Mouse (Mus musculus) limb, embryonic 14.5 days (tissue): ENCODE data around the gene Ifngr1. TPM values are rescaled to one million over a fixed set of nuclear protein-coding genes. Genes with fewer than 3 reads are reported as not detected.

Experiments
- ATAC-seq: fragments of 200-750 bp; cut with Nextera tagmentation; 2 replicates; pipeline ENCODE4 v1.8.0; 2017; ENCODE audit warnings: low read depth, moderate number of reproducible peaks, moderate TSS enrichment; ENCODE audit not compliant: low FRiP score
- DNase-seq: peaks from one replicate; pipeline ENCODE4 v3.0.0-alpha.2; 2015; ENCODE audit warnings: low spot score
- H3K27ac ChIP-seq: fragments of 300-500 bp; sonication (generic); replicated peaks from 2 replicates; pipeline ENCODE4 v1.5.1; 2014; ENCODE audit warnings: low read depth, mild to moderate bottlenecking, low read length, moderate library complexity, mixed read lengths
- H3K27me3 ChIP-seq: fragments of 300-500 bp; sonication (generic); 2 replicates; pipeline ENCODE4 v1.6.1; 2014; ENCODE audit warnings: low read length, mixed read lengths; ENCODE audit not compliant: control insufficient read depth, insufficient read depth
- H3K36me3 ChIP-seq: fragments of 300-500 bp; sonication (generic); 2 replicates; pipeline ENCODE4 v1.6.1; 2014; ENCODE audit warnings: mild to moderate bottlenecking, low read length, moderate library complexity, mixed read lengths; ENCODE audit not compliant: control insufficient read depth, insufficient read depth
- H3K4me1 ChIP-seq: fragments of 300-500 bp; sonication (generic); 2 replicates; pipeline ENCODE4 v1.6.1; 2014; ENCODE audit warnings: antibody characterized with exemption, low read length, mixed read lengths; ENCODE audit not compliant: control insufficient read depth, insufficient read depth
- H3K4me2 ChIP-seq: fragments of 300-500 bp; sonication (generic); replicated peaks from 2 replicates; pipeline ENCODE4 v1.6.1; 2014; ENCODE audit warnings: low read depth, mild to moderate bottlenecking, low read length, moderate library complexity; ENCODE audit not compliant: severe bottlenecking
- H3K4me3 ChIP-seq: fragments of 300-500 bp; sonication (generic); replicated peaks from 2 replicates; pipeline ENCODE4 v1.5.1; 2014; ENCODE audit warnings: low read length
- H3K9ac ChIP-seq: fragments of 300-500 bp; sonication (generic); 2 replicates; pipeline ENCODE4 v1.6.1; 2014; ENCODE audit warnings: mild to moderate bottlenecking, low read depth, low read length, moderate library complexity; ENCODE audit not compliant: severe bottlenecking
- H3K9me3 ChIP-seq: fragments of 300-500 bp; sonication (generic); 2 replicates; pipeline ENCODE4 v1.6.1; 2016; ENCODE audit warnings: low read length; ENCODE audit not compliant: control insufficient read depth
- POLR2A ChIP-seq: fragments of 200-500 bp; IDR thresholded peaks from 2 replicates; pipeline ENCODE4 v1.8.0; 2012; ENCODE audit warnings: inconsistent platforms, mild to moderate bottlenecking, moderate library complexity, borderline replicate concordance; ENCODE audit not compliant: insufficient read depth, insufficient read length; ENCODE audit errors: extremely low read depth
- WGBS: fragments of 180-500 bp; shearing (Covaris S2); extraction: QIAGEN DNeasy Blood & Tissue Kit; methylation state at CpG from one replicate; pipeline ENCODE4 v1.1.7; 2014; 5-methylcytosine and 5-hydroxymethylcytosine counted together
- polyA plus RNA-seq, 2 experiments: library from polyadenylated mRNA; depleted of rRNA in 1 of 2; stranded (reverse) in 1 of 2; unstranded in 1 of 2; fragments of >200 nt; fragmentation: Nextera tagmentation in 1 of 2; extraction: Ambion mirVana in 1 of 2; gene quantifications; 2 replicates each; pipeline versions ENCODE4 v1.2.1 to v1.2.3; 2012 to 2014

Ifngr1 gene
- polyA plus RNA-seq, 2 experiments, result 28.2 to 52.2 TPM

DNA sequence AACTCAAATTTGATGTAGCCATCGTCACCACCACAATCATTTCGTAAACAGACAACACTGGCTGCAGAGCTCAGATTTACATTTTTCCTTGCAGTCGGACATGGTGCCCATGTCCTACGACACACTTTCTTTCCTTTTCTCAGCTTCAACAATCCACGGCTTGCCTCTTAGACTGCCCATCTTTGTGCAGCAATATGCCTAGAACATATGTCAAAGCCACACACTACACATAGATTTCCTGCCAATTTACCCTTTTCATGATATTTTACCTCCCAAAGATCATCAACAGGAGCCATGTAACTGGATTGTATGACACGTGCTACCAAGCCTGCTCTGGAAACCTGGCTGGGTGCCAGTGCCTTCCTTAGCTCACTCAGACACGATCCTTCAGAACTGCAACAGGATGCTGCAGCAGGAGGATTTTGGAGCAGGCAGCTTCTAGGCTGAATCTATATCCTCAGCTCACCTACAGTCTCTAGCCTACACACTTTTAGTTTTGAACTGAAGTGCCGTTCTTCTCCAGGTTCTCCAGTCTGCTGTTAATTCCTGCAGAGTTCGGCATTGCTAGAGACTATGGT is 13.3 kb upstream of the Ifngr1 start:
- ATAC-seq (no peak), DNase-seq (peak; percentile 65)
- no peak overlapping the region for H3K27ac ChIP-seq
- no peak overlapping the region for H3K4me2 ChIP-seq
- H3K9ac ChIP-seq, result no peak overlapping the region
- H3K27me3 ChIP-seq, result no peaks in the 10 kb centered on the region
- no peaks in the 10 kb centered on the region for H3K36me3 ChIP-seq
- H3K4me1 ChIP-seq, result peaks cover 3% of the 10 kb centered on the region; the same call in 1 of the 2 replicates
- H3K9me3 ChIP-seq, result no peaks in the 10 kb centered on the region
- 51% methylated on average over 9 of the region's 9 CpGs for WGBS
- no peak overlapping the region for H3K4me3 ChIP-seq
- no peak for TF ChIP-seq POLR2A

DNA sequence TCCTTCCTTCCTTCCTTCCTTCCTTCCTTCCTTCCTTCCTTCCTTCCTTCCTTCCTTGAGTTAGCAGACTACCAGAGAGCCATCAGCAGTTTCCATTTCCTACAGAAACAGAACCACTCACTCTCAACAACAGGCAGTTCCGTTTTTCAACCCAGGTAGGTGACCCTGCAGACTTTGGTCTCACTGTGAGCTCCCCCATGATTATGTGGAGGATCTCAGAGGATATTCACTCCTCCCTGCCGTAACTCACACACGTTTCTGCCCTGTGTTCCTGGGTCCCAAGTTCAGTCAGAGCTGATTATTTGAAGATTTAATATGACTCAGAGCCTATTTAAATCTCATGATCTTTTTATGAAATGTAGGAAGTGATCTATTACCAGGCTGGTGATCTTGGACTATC is 11.1 kb upstream of the Ifngr1 start:
- no peak for TF ChIP-seq POLR2A

GRCm38 (mm10) chr10:19581844-19582582 is 9.7 kb upstream of the Ifngr1 start:
- Histone ChIP-seq H3K9ac (no peak overlapping the region), H3K4me1 (peaks cover 3% of the 10 kb centered on the region; the same call in 1 of the 2 replicates), H3K4me2 (no peak overlapping the region), H3K9me3 (no peaks in the 10 kb centered on the region), H3K27me3 (no peaks in the 10 kb centered on the region), H3K36me3 (no peaks in the 10 kb centered on the region), H3K27ac (no peak overlapping the region), H3K4me3 (no peak overlapping the region)
- ATAC-seq (no peak), DNase-seq (no peak)
- 76% methylated on average over 9 of the region's 9 CpGs for WGBS
- no peak for TF ChIP-seq POLR2A

More for the DNA sequence above, 11.1 kb upstream of the Ifngr1 start:
- no peak overlapping the region for H3K27ac ChIP-seq
- H3K27me3 ChIP-seq, result no peaks in the 10 kb centered on the region
- H3K36me3 ChIP-seq, result no peaks in the 10 kb centered on the region
- H3K4me1 ChIP-seq, result peaks cover 3% of the 10 kb centered on the region; the same call in 1 of the 2 replicates
- DNase-seq (no peak), ATAC-seq (no peak)
- no peak overlapping the region for H3K4me3 ChIP-seq
- 64% methylated on average over 3 of the region's 3 CpGs for WGBS
- no peaks in the 10 kb centered on the region for H3K9me3 ChIP-seq
- no peak overlapping the region for H3K9ac ChIP-seq
- H3K4me2 ChIP-seq, result no peak overlapping the region

- H3K27me3 ChIP-seq, result no peaks in the 10 kb centered on the region
Measured at GRCm38 (mm10) chr10:19582806-19583430, 8.8 kb upstream of the Ifngr1 start.

GRCm38 (mm10) chr10:19584064-19584463 is 7.7 kb upstream of the Ifngr1 start:
- Histone ChIP-seq H3K4me3 (no peak overlapping the region), H3K4me2 (no peak overlapping the region), H3K9ac (no peak overlapping the region), H3K4me1 (no peaks in the 10 kb centered on the region), H3K27me3 (no peaks in the 10 kb centered on the region), H3K9me3 (no peaks in the 10 kb centered on the region), H3K36me3 (no peaks in the 10 kb centered on the region), H3K27ac (no peak overlapping the region)
- DNase-seq (no peak), ATAC-seq (no peak)
- TF ChIP-seq POLR2A, result no peak
- WGBS, result 78% methylated on average over 2 of the region's 2 CpGs

More at GRCm38 (mm10) chr10:19582806-19583430, 8.8 kb upstream of the Ifngr1 start:
- Histone ChIP-seq H3K9ac (no peak overlapping the region), H3K27ac (no peak overlapping the region), H3K4me1 (peaks cover 3% of the 10 kb centered on the region; the same call in 1 of the 2 replicates), H3K4me2 (no peak overlapping the region), H3K36me3 (no peaks in the 10 kb centered on the region), H3K9me3 (no peaks in the 10 kb centered on the region), H3K4me3 (no peak overlapping the region)
- no peak for ATAC-seq
- DNase-seq, result no peak
- 73% methylated on average over 7 of the region's 7 CpGs for WGBS
- TF ChIP-seq POLR2A, result no peak
